Mouse (Mus musculus): ENCODE results near the gene Tbc1d12.
"Not testable (repeated sequence)": the region's sequence is repeated elsewhere in the genome, so short reads cannot be mapped to it uniquely, and the experiment has no call there.

Gene Tbc1d12

GRCm38 (mm10) chr19:38836438-38837170 lies at the start of gene Tbc1d12:
TSS of gene Tbc1d12 (plus strand) at chr19:38836579.
- DNase-seq: peak; percentile 93

GRCm38 (mm10) chr19:38787756-38788155 lies 48.6 kb upstream of the Tbc1d12 start:
- no peak for DNase-seq

- DNase-seq: no peak
Observed at GRCm38 (mm10) chr19:38793563-38794045, 42.8 kb upstream of the Tbc1d12 start.

GRCm38 (mm10) chr19:38796546-38796945 lies 39.8 kb upstream of the Tbc1d12 start:
- DNase-seq: no peak

GRCm38 (mm10) chr19:38798291-38798690 lies 38.1 kb upstream of the Tbc1d12 start:
- DNase-seq: no peak

GRCm38 (mm10) chr19:38798801-38799200 lies 37.6 kb upstream of the Tbc1d12 start:
- DNase-seq: no peak

DNA sequence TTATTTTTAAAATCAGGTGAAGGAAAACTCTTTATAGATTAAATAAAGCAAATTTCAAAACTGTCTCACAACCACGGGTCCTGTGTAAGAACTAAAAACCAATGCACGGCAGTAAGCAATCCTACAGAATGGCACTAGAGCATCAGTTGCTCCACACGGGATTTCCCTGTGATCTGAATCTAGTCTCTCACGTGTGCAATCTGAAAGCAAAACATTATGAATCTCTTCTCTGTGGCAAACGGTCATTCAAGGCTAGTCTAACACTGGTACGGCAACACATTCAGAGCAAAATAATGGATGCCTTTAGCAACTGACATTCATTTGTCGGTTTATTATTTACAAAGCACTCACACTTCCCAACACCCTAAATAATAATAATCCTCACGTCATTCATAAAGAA lies 18.2 kb upstream of the Tbc1d12 start:
- no peak for DNase-seq

GRCm38 (mm10) chr19:38818766-38819426 lies 17.5 kb upstream of the Tbc1d12 start, which contains the start of gene Noc3l:
TSS of gene Noc3l (minus strand) at chr19:38819237.
- peak; percentile 89 for DNase-seq

DNA sequence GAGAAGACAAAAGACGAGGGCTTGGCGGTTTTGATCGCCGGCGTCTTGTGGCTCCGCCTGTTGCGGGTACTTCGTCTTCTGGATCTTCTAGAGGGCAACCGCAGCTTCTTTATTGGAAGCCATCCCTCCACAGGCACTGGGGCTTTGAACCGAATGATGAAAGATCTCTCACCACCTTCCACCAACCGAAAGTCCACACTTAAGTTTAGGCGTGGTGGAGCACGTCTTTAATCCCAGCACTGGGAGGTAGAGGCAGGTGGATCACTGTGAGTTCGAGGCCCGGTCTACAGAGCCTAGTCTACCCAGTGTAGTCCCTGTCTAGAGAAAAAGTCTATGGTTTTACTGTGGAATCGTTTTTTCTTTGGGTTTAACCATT lies 17.0 kb upstream of the Tbc1d12 start:
- DNase-seq: no peak

DNA sequence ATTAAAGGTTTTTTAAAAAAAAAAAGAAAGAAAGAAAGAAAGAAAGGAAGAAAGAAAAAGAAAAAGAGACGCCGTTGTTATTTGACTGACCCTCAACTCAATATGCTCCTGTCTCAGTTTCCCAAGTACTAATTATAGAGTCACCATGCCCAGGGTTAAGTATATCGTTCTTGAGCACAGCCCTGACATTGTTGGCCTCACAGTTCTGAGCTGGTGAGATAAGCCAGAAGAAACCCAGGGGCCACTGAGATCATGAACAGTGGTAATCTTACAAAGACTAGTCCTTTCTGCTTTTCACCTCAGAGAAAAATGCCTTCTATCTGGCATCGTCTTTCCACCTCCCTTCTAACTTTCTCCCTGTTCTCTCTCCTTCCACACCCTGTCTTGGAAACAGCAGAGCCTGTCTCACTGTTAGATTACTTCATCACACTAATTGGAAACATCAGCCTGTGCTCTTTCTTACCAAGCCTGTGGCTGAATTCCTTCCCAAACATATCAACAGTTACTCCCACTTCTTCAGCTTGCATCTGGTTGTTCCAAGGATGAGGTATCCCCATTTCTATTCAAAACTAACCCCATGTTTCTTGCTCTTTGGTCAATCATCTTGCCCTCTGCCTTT lies 16.1 kb upstream of the Tbc1d12 start:
- no peak for DNase-seq

- no peak for DNase-seq
Observed at GRCm38 (mm10) chr19:38833224-38833623, 3.2 kb upstream of the Tbc1d12 start.

DNA sequence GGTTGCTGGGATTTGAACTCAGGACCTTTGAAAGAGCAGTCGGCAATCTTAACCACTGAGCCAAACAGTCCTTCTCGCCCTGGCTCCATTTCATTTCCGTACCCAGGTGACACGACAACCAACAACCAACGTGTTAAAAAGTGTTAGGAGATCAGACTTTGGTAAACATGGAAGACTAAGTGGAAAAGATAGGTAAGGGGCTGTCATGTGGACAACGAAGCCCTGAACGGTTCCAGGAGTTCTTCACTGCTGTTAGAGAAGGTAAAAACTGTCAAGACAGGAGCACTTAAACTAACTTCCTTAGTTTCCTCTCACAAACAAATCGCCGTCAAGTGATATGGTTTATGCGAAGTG lies 318 bp upstream of the Tbc1d12 start:
- DNase-seq: no peak

- DNase-seq: peak; percentile 67
Observed at GRCm38 (mm10) chr19:38837171-38837641, 827 bp downstream of the Tbc1d12 start.

DNA sequence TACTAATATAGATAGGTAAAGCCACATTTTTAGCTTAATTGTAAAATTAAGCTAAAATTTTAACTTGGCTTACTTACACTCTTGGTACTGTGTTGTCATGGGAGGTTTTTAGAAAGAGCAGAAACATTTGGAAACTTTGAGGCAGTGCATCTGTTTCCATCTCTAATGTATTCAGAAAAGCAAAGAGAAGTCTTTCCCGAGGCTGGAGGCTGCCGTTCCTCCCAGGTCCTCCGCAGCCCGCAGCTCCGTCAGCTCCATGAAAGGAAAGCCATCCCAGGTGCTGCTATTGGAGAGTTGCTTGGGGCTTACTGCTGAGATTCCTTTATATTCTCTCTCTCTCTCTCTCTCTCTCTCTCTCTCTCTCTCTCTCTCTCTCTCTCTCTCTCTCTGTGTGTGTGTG lies 8.4 kb downstream of the Tbc1d12 start:
- no peak for DNase-seq

- DNase-seq: no peak
Observed at GRCm38 (mm10) chr19:38846373-38846772, 10.0 kb downstream of the Tbc1d12 start.

DNA sequence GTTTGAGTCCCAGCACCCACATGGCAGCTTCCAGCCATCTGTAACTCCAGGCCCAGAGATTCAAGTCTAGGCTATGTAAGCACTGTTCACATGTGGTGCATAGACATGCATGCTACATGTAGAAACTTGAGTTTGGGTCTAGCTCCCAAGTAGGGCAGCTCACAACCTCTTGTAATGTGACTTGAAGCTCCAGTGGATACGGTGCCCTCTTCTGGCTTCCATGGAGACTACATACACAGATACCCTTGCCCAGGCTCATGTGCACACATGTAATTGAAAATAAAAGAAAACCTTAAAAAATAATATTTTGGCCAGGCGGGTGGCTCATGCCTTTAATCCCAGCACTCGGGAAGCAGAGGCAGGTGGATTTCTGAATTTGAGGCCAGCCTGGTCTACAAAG lies 21.8 kb downstream of the Tbc1d12 start:
- no peak for DNase-seq

- no peak for DNase-seq
Observed at GRCm38 (mm10) chr19:38862523-38862922, 26.1 kb downstream of the Tbc1d12 start.

- DNase-seq: not testable (repeated sequence)
Observed at GRCm38 (mm10) chr19:38874825-38875224, 38.4 kb downstream of the Tbc1d12 start.

GRCm38 (mm10) chr19:38880300-38880699 lies 43.9 kb downstream of the Tbc1d12 start:
- no peak for DNase-seq

- peak; percentile 7 for DNase-seq
Observed at GRCm38 (mm10) chr19:38901146-38902135, 65.1 kb downstream of the Tbc1d12 start.

DNA sequence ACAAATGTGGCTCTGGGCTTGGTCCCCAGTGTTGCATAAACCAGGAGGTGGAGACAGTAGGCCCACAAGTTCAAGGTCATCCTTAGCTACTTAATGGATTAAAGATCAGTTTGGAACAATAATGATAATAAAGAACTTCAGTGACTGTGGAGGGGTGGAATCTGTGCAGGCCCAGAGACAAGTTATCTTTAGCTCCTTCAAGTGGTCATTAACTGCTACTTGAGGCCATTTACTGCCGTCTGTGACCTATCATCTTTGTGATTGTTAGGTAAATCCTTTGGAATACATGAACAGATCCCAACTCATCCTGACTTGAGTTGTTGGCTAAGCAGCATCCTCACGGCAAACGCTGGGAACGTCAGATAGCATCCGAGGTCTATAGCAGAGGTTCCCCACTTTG lies 66.1 kb downstream of the Tbc1d12 start:
- no peak for DNase-seq

DNA sequence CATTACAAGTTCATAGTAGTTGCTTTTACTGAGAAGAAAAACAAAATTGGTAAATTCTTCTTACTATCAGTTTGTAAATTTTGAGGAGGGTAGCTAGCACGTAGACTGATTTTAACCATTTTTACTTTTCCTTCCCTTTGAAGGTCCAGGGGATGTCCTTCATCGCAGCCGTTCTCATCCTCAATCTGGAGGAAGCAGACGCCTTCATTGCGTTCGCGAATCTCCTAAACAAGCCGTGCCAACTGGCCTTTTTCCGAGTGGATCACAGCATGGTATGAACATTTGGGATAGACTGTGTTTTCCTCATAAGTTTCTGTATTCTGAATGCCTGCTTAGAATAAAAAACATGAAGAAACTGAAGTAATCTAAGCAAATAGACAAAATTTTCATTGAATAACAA lies 77.4 kb downstream of the Tbc1d12 start:
- peak; percentile 23 for DNase-seq

- DNase-seq: no peak
Observed at GRCm38 (mm10) chr19:38914926-38915325, 78.5 kb downstream of the Tbc1d12 start.

All from cerebellum, adult 9-11 months (tissue).